Mouse (Mus musculus) erythroblast, embryonic 14.5 days (primary cell): ENCODE measurements around the gene Col16a1.

ENCODE experiments used
- GATA1 ChIP-seq: IDR thresholded peaks from 2 replicates; pipeline ENCODE4 v1.6.1; 2012; ENCODE audit warnings: low read length, inconsistent platforms, mixed read lengths
- TAL1 ChIP-seq: IDR thresholded peaks from 3 replicates; pipeline ENCODE4 v1.6.1; 2012; ENCODE audit warnings: low read length, inconsistent platforms, mixed read lengths

- no peak for TF ChIP-seq GATA1
- no peak for TF ChIP-seq TAL1
Observed at GRCm38 (mm10) chr4:130054727-130055126, 7.1 kb downstream of the Col16a1 start.
